In genomic region chr11:87805448-87805847, GRCm38 (mm10) we compare ENCODE assay signal across 9 mouse cellular contexts. TPM values are rescaled to one million over a fixed set of nuclear protein-coding genes. Genes with fewer than 3 reads are reported as not detected.
DNase-seq lines count a peak whose midpoint lies in the region.
"Had no signal": no experiment of that assay in that cellular context is flagged by ENCODE, and none has a peak within 500 bp of the region (broad histone marks: within the 10 kb centered on the region; RNA-seq: fewer than 3 reads in every experiment).

No protein-coding gene starts in this region.

- DNase-seq in cerebellum, postnatal 14 days = peak; percentile 37 to 53
- no peak for DNase-seq in cerebellum, adult 11-12 months
- DNase-seq in 3T3-L1 (ENCODE audit: low read depth, low spot score) = peak; percentile 68
- DNase-seq in adrenal gland, postnatal 36 days = peak; percentile 16 to 44
- peak; percentile 18 to 32 for DNase-seq in kidney, postnatal 4 days
- no peak for DNase-seq in right cerebral cortex, postnatal 25 days
- no peak for DNase-seq in frontal cortex, postnatal 36 days (ENCODE audit: low spot score in 2 of 2)
- no peak for DNase-seq in gastrocnemius, postnatal 4 days (ENCODE audit: low spot score in 2 of 2)

RNA-seq across cellular contexts. Expression of gene Mpo, which starts 12.1 kb away (rescaled TPM):
- total RNA-seq in adrenal gland, postnatal 36 days (2021) = under 1 TPM in 1 of 2 experiments, not detected in 1; 0.40 TPM
- total RNA-seq in gastrocnemius, postnatal 4 days (2021) = under 1 TPM; 0.34 to 0.93 TPM
- total RNA-seq: neutrophil, adult 5-6 weeks had no signal

RNA-seq across cellular contexts. Expression of gene Lpo, which starts 22.6 kb away (rescaled TPM):
- total RNA-seq in adrenal gland, postnatal 36 days (2021) = not detected
- not detected for total RNA-seq in gastrocnemius, postnatal 4 days (2021)
- total RNA-seq: neutrophil, adult 5-6 weeks had no signal

RNA-seq across cellular contexts. Expression of gene Tspoap1, which starts 45.1 kb away (rescaled TPM):
- total RNA-seq in adrenal gland, postnatal 36 days (2021) = 1 to 10 TPM; 3.5 to 5.0 TPM
- under 1 TPM; 0.18 to 0.39 TPM for total RNA-seq in gastrocnemius, postnatal 4 days (2021)

RNA-seq across cellular contexts. Expression of gene Mks1, which starts 47.6 kb away (rescaled TPM):
- total RNA-seq in adrenal gland, postnatal 36 days (2021) = 10 to 100 TPM in 1 of 2 experiments, 1 to 10 TPM in 1; 9.3 to 10.2 TPM
- total RNA-seq in gastrocnemius, postnatal 4 days (2021) = 1 to 10 TPM; 5.3 to 6.6 TPM

Comparison
In these comparisons a context has a peak if more than half of its experiments do, and no peak if none do; other contexts are left out.
1. DNase-seq: peak in cerebellum, postnatal 14 days (2 of 2), 3T3-L1 (single experiment), adrenal gland, postnatal 36 days (2 of 2) and kidney, postnatal 4 days (2 of 2); none in cerebellum, adult 11-12 months (single experiment), right cerebral cortex, postnatal 25 days (single experiment), frontal cortex, postnatal 36 days (0 of 2) and gastrocnemius, postnatal 4 days (0 of 2).